Mouse (Mus musculus): ENCODE measurements around the gene Sept7. TPM values are rescaled to one million over a fixed set of nuclear protein-coding genes. Genes with fewer than 3 reads are reported as not detected.

Sept7 gene
- total and polyA plus RNA-seq, 3 experiments, result 66.7 to 254 (median 67.0) TPM

- H3K36me3 ChIP-seq (ENCODE audit: control insufficient read depth in 1 of 2, insufficient read depth in 2 of 2, low read length in 2 of 2), result peaks cover 0 to 3% of the 10 kb centered on the region in 2 experiments; a peak in 2 of 4 replicates
- peak; percentile 34 for DNase-seq (ENCODE audit: low read depth, low spot score)
- no peak overlapping the region for H3K9ac ChIP-seq (ENCODE audit: control insufficient read depth, low read depth, low read length, poor library complexity, severe bottlenecking)
- no peaks in the 10 kb centered on the region for H3K4me1 ChIP-seq (ENCODE audit: control insufficient read depth in 1 of 2, insufficient read depth in 2 of 2, low read length in 2 of 2)
- no peak overlapping the region for H3K4me3 ChIP-seq (ENCODE audit: control insufficient read depth in 1 of 2, insufficient read depth in 1 of 2, low read depth in 2 of 2, low read length in 2 of 2)
- TF ChIP-seq SMC3 (IDR thresholded peaks at IDR 0.05; ENCODE audit: low read depth, low read length), result no peak
- H3K27ac ChIP-seq (ENCODE audit: control insufficient read depth, low read depth, low read length), result no peak overlapping the region
- no peaks in the 10 kb centered on the region for H3K9me3 ChIP-seq (replicated peaks; ENCODE audit: insufficient read depth, low read length)
- no peaks in the 10 kb centered on the region for H3K79me2 ChIP-seq (ENCODE audit: control insufficient read depth, insufficient read depth, low read length, poor library complexity)
- H3K27me3 ChIP-seq (ENCODE audit: control insufficient read depth in 1 of 2, insufficient read depth in 2 of 2, low read length in 2 of 2), result no peaks in the 10 kb centered on the region
Measured at GRCm38 (mm10) chr9:25245125-25245524, 7.1 kb upstream of the Sept7 start.

GRCm38 (mm10) chr9:25246508-25246907, 5.7 kb upstream of the Sept7 start:
- no peaks in the 10 kb centered on the region for H3K9me3 ChIP-seq (replicated peaks; ENCODE audit: insufficient read depth, low read length)
- H3K27ac ChIP-seq (ENCODE audit: control insufficient read depth, low read depth, low read length), result no peak overlapping the region
- no peak for DNase-seq (ENCODE audit: low read depth, low spot score)
- H3K27me3 ChIP-seq (ENCODE audit: control insufficient read depth in 1 of 2, insufficient read depth in 2 of 2, low read length in 2 of 2), result no peaks in the 10 kb centered on the region
- 0 out of 4 replicates have a peak, but pooled peaks cover 0 to 2% of the 10 kb centered on the region in 2 experiments for H3K4me1 ChIP-seq (ENCODE audit: control insufficient read depth in 1 of 2, insufficient read depth in 2 of 2, low read length in 2 of 2)
- no peak overlapping the region for H3K4me3 ChIP-seq (ENCODE audit: control insufficient read depth in 1 of 2, insufficient read depth in 1 of 2, low read depth in 2 of 2, low read length in 2 of 2)
- peaks cover 0 to 6% of the 10 kb centered on the region in 2 experiments; a peak in 2 of 4 replicates for H3K36me3 ChIP-seq (ENCODE audit: control insufficient read depth in 1 of 2, insufficient read depth in 2 of 2, low read length in 2 of 2)
- H3K79me2 ChIP-seq (ENCODE audit: control insufficient read depth, insufficient read depth, low read length, poor library complexity), result peaks cover 4% of the 10 kb centered on the region
- TF ChIP-seq MAX (IDR thresholded peaks at IDR 0.05; ENCODE audit: low read length) (no peak), GATA1 (IDR thresholded peaks at IDR 0.05; ENCODE audit: low read depth, low read length) (no peak), ZMIZ1 (IDR thresholded peaks at IDR 0.05; ENCODE audit: low read depth, low read length) (no peak), MYC (IDR thresholded peaks at IDR 0.05; ENCODE audit: low read depth, low read length) (no peak), SIN3A (IDR thresholded peaks at IDR 0.05; ENCODE audit: low read length) (no peak), BHLHE40 (IDR thresholded peaks at IDR 0.05; ENCODE audit: borderline replicate concordance, low read depth, low read length) (no peak), E2F4 (IDR thresholded peaks at IDR 0.05; ENCODE audit: borderline replicate concordance, low read depth, low read length) (no peak), NELFE (IDR thresholded peaks at IDR 0.05; ENCODE audit: low read depth, low read length) (no peak), KAT2A (conservative IDR thresholded peaks at IDR 0.05; ENCODE audit: low read depth, low read length) (no peak), POLR2AphosphoS5 (IDR thresholded peaks at IDR 0.05; ENCODE audit: borderline replicate concordance, low read depth, low read length) (no peak), ELF1 (IDR thresholded peaks at IDR 0.05; ENCODE audit: low read depth, low read length) (no peak), HCFC1 (IDR thresholded peaks at IDR 0.05; ENCODE audit: low read depth, low read length) (no peak), EP300 (IDR thresholded peaks at IDR 0.05; ENCODE audit: low read depth in 1 of 2, low read length in 2 of 2) (no peak), CTCF (IDR thresholded peaks at IDR 0.05 in 2 of 3, conservative IDR thresholded peaks at IDR 0.05 in 1 of 3; ENCODE audit: control insufficient read depth in 1 of 3, insufficient read depth in 1 of 3, low read depth in 2 of 3, low read length in 3 of 3, poor library complexity in 1 of 3, severe bottlenecking in 1 of 3) (no peak), UBTF (IDR thresholded peaks at IDR 0.05; ENCODE audit: borderline replicate concordance, insufficient read depth, low read depth, low read length) (no peak), ETS1 (IDR thresholded peaks at IDR 0.05; ENCODE audit: low read depth, low read length) (no peak), MEF2A (IDR thresholded peaks at IDR 0.05; ENCODE audit: extremely low read depth, insufficient replicate concordance, low read depth, low read length, poor library complexity, severe bottlenecking) (no peak), POLR2A (IDR thresholded peaks at IDR 0.05; ENCODE audit: control insufficient read depth in 1 of 2, insufficient read depth in 1 of 2, low read depth in 1 of 2, low read length in 2 of 2, poor library complexity in 1 of 2) (no peak), RAD21 (IDR thresholded peaks at IDR 0.05; ENCODE audit: low read depth, low read length) (no peak)
- no peak overlapping the region for H3K9ac ChIP-seq (ENCODE audit: control insufficient read depth, low read depth, low read length, poor library complexity, severe bottlenecking)

All from MEL (cell line).